Mouse (Mus musculus): ENCODE data around the gene Akap14.
A peak's percentile ranks its signal among the peaks of the same experiment; 100 is the strongest.
"Not testable (repeated sequence)": the region's sequence is repeated elsewhere in the genome, so short reads cannot be mapped to it uniquely, and the experiment has no call there.

Akap14 gene

GRCm38 (mm10) chrX:37168742-37169141 is at the start of gene Akap14:
TSS of gene Akap14 (minus strand) at chrX:37168842.
- no peak for DNase-seq (ENCODE audit: extremely low read depth, low read depth, low spot score)

GRCm38 (mm10) chrX:37210941-37211340 is 42.3 kb upstream of the Akap14 start, which contains the start of gene Gm9:
TSS of gene Gm9 (minus strand) at chrX:37211041.
- DNase-seq (ENCODE audit: extremely low read depth, low read depth, low spot score), result no peak

- no peak for DNase-seq (ENCODE audit: extremely low read depth, low read depth, low spot score)
Observed at GRCm38 (mm10) chrX:37198676-37199075, 30.0 kb upstream of the Akap14 start.

GRCm38 (mm10) chrX:37191744-37192379 is 23.2 kb upstream of the Akap14 start:
- DNase-seq (ENCODE audit: extremely low read depth, low read depth, low spot score), result no peak

- no peak for DNase-seq (ENCODE audit: extremely low read depth, low read depth, low spot score)
Observed at GRCm38 (mm10) chrX:37191105-37191743, 22.6 kb upstream of the Akap14 start, which contains the start of the genes Ndufa1 and Rnf113a1. TSS of gene Ndufa1 (minus strand) at chrX:37191163. TSS of gene Rnf113a1 (plus strand) at chrX:37191245.

- DNase-seq (ENCODE audit: extremely low read depth, low read depth, low spot score), result no peak
Observed at GRCm38 (mm10) chrX:37190755-37191104, 22.1 kb upstream of the Akap14 start.

GRCm38 (mm10) chrX:37184401-37184800 is 15.8 kb upstream of the Akap14 start:
- not testable (repeated sequence) for DNase-seq (ENCODE audit: extremely low read depth, low read depth, low spot score)

- DNase-seq (ENCODE audit: extremely low read depth, low read depth, low spot score), result no peak
Observed at GRCm38 (mm10) chrX:37167085-37167484, 1.6 kb downstream of the Akap14 start.

- peak; percentile 28 for DNase-seq (ENCODE audit: extremely low read depth, low read depth, low spot score)
Observed at GRCm38 (mm10) chrX:37163115-37163514, 5.5 kb downstream of the Akap14 start.

- no peak for DNase-seq (ENCODE audit: extremely low read depth, low read depth, low spot score)
Observed at GRCm38 (mm10) chrX:37161169-37161568, 7.5 kb downstream of the Akap14 start.

GRCm38 (mm10) chrX:37157839-37158238 is 10.8 kb downstream of the Akap14 start:
- no peak for DNase-seq (ENCODE audit: extremely low read depth, low read depth, low spot score)

GRCm38 (mm10) chrX:37144954-37145353 is 23.7 kb downstream of the Akap14 start:
- no peak for DNase-seq (ENCODE audit: extremely low read depth, low read depth, low spot score)

- not testable (repeated sequence) for DNase-seq (ENCODE audit: extremely low read depth, low read depth, low spot score)
Observed at GRCm38 (mm10) chrX:37144498-37144897, 24.1 kb downstream of the Akap14 start.

GRCm38 (mm10) chrX:37141732-37142131 is 26.9 kb downstream of the Akap14 start:
- DNase-seq (ENCODE audit: extremely low read depth, low read depth, low spot score), result no peak

- peak; percentile 21 for DNase-seq (ENCODE audit: extremely low read depth, low read depth, low spot score)
Observed at GRCm38 (mm10) chrX:37126671-37127358, 41.8 kb downstream of the Akap14 start, which contains the start of gene Nkap. TSS of gene Nkap (plus strand) at chrX:37126795.

- no peak for DNase-seq (ENCODE audit: extremely low read depth, low read depth, low spot score)
Observed at GRCm38 (mm10) chrX:37125511-37125910, 43.1 kb downstream of the Akap14 start.

GRCm38 (mm10) chrX:37120212-37120611 is 48.4 kb downstream of the Akap14 start:
- DNase-seq (ENCODE audit: extremely low read depth, low read depth, low spot score), result no peak

- DNase-seq (ENCODE audit: extremely low read depth, low read depth, low spot score), result no peak
Observed at GRCm38 (mm10) chrX:37119585-37119984, 49.1 kb downstream of the Akap14 start.

- DNase-seq (ENCODE audit: extremely low read depth, low read depth, low spot score), result no peak
Observed at GRCm38 (mm10) chrX:37117085-37117484, 51.6 kb downstream of the Akap14 start.

GRCm38 (mm10) chrX:37110881-37111193 is 57.8 kb downstream of the Akap14 start:
- DNase-seq (ENCODE audit: extremely low read depth, low read depth, low spot score), result no peak

GRCm38 (mm10) chrX:37110193-37110880 is 58.3 kb downstream of the Akap14 start, which contains the start of gene Upf3b:
TSS of gene Upf3b (minus strand) at chrX:37110322.
- peak; percentile 65 for DNase-seq (ENCODE audit: extremely low read depth, low read depth, low spot score)

All from fat pad, adult 2 months (tissue).